Mouse (Mus musculus) hindbrain, embryonic 14.5 days (tissue): ENCODE data around the gene Slc4a2. TPM values are rescaled to one million over a fixed set of nuclear protein-coding genes. Genes with fewer than 3 reads are reported as not detected.

Experiments used
- ATAC-seq: fragments of 200-750 bp; cut with Nextera tagmentation; 2 replicates; pipeline ENCODE4 v1.8.0; 2017; ENCODE audit warnings: moderate number of reproducible peaks, mild to moderate bottlenecking, moderate TSS enrichment, moderate library complexity; ENCODE audit not compliant: low FRiP score
- DNase-seq: peaks from one replicate; pipeline ENCODE4 v3.0.0-alpha.2; 2015; ENCODE audit warnings: low spot score
- H3K27ac ChIP-seq: fragments of 300-500 bp; sonication (generic); 2 replicates; pipeline ENCODE4 v1.5.1; 2014; ENCODE audit warnings: mild to moderate bottlenecking, moderate library complexity
- H3K27me3 ChIP-seq: fragments of 300-500 bp; sonication (generic); 2 replicates; pipeline ENCODE4 v1.6.1; 2014; ENCODE audit warnings: mild to moderate bottlenecking, low read length, mixed read lengths; ENCODE audit not compliant: control insufficient read depth, insufficient read depth
- H3K36me3 ChIP-seq: fragments of 300-500 bp; sonication (generic); replicated peaks from 2 replicates; pipeline ENCODE4 v1.6.1; 2014; ENCODE audit not compliant: control insufficient read depth, insufficient read depth
- H3K4me1 ChIP-seq: fragments of 300-500 bp; sonication (generic); replicated peaks from 2 replicates; pipeline ENCODE4 v1.6.1; 2014; ENCODE audit warnings: antibody characterized with exemption, low read length, mixed read lengths; ENCODE audit not compliant: control insufficient read depth, insufficient read depth
- H3K4me2 ChIP-seq: fragments of 300-500 bp; sonication (generic); replicated peaks from 2 replicates; pipeline ENCODE4 v1.6.1; 2014; ENCODE audit warnings: mild to moderate bottlenecking, moderate library complexity
- H3K4me3 ChIP-seq: fragments of 300-500 bp; sonication (generic); replicated peaks from 2 replicates; pipeline ENCODE4 v1.5.1; 2014; ENCODE audit warnings: mild to moderate bottlenecking, low read length
- H3K9ac ChIP-seq: fragments of 300-500 bp; sonication (generic); 2 replicates; pipeline ENCODE4 v1.6.1; 2014
- H3K9me3 ChIP-seq: fragments of 300-500 bp; sonication (generic); 2 replicates; pipeline ENCODE4 v1.6.1; 2016; ENCODE audit warnings: low read length; ENCODE audit not compliant: control insufficient read depth
- WGBS: fragments of 180-500 bp; shearing (Covaris S2); extraction: QIAGEN DNeasy Blood & Tissue Kit; methylation state at CpG from one replicate; pipeline ENCODE4 v1.1.7; 2014; 5-methylcytosine and 5-hydroxymethylcytosine counted together
- polyA plus RNA-seq: library from polyadenylated mRNA; unstranded; fragments of >200 nt; fragmentation: Nextera tagmentation; extraction: Ambion mirVana; gene quantifications from 2 replicates; pipeline ENCODE4 v1.2.1, GENCODE M21; 2014

Slc4a2 gene
- polyA plus RNA-seq, 1 experiment from 2014 or later: 23.6 TPM

- ATAC-seq (peak; percentile 80), DNase-seq (peak; percentile 90)
- H3K4me3 ChIP-seq: peak overlapping the region; percentile 43
- H3K27ac ChIP-seq: peak overlapping the region; percentile 75
- H3K9me3 ChIP-seq: no peaks in the 10 kb centered on the region
- H3K36me3 ChIP-seq: no peaks in the 10 kb centered on the region
- peaks cover 14% of the 10 kb centered on the region for H3K4me1 ChIP-seq
- H3K9ac ChIP-seq: peak overlapping the region; percentile 63
- H3K4me2 ChIP-seq: peak overlapping the region; percentile 67
- 2% methylated on average over 34 of the region's 34 CpGs for WGBS
- peaks cover 16% of the 10 kb centered on the region; the same call in 1 of the 2 replicates for H3K27me3 ChIP-seq
These were observed 40.4 kb upstream of the Slc4a2 start for GRCm38 (mm10) chr5:24383026-24383859.

GRCm38 (mm10) chr5:24384407-24384806, 39.2 kb upstream of the Slc4a2 start:
- H3K4me2 ChIP-seq: peak overlapping the region; percentile 67
- no peaks in the 10 kb centered on the region for H3K36me3 ChIP-seq
- H3K4me3 ChIP-seq: no peak overlapping the region
- no peaks in the 10 kb centered on the region for H3K9me3 ChIP-seq
- WGBS: 69% methylated on average over 6 of the region's 6 CpGs
- no peak overlapping the region for H3K9ac ChIP-seq
- no peak for DNase-seq
- ATAC-seq: no peak
- H3K4me1 ChIP-seq: peaks cover 14% of the 10 kb centered on the region
- H3K27ac ChIP-seq: no peak overlapping the region
- H3K27me3 ChIP-seq: peaks cover 23% of the 10 kb centered on the region

- H3K27me3 ChIP-seq: peaks cover 27% of the 10 kb centered on the region
- 91% methylated on average over 5 of the region's 5 CpGs for WGBS
These were observed 38.3 kb upstream of the Slc4a2 start for GRCm38 (mm10) chr5:24385374-24385773.

GRCm38 (mm10) chr5:24385887-24386550, 37.6 kb upstream of the Slc4a2 start:
- Histone ChIP-seq H3K4me1 (peaks cover 14% of the 10 kb centered on the region), H3K9ac (no peak overlapping the region), H3K4me3 (no peak overlapping the region), H3K4me2 (no peak overlapping the region), H3K9me3 (no peaks in the 10 kb centered on the region), H3K36me3 (no peaks in the 10 kb centered on the region), H3K27me3 (peaks cover 27% of the 10 kb centered on the region), H3K27ac (no peak overlapping the region)
- WGBS: 83% methylated on average over 10 of the region's 10 CpGs
- DNase-seq (no peak), ATAC-seq (no peak)

More at GRCm38 (mm10) chr5:24385374-24385773, 38.3 kb upstream of the Slc4a2 start:
- DNase-seq: no peak
- no peak overlapping the region for H3K9ac ChIP-seq
- no peak for ATAC-seq
- H3K4me3 ChIP-seq: no peak overlapping the region
- no peaks in the 10 kb centered on the region for H3K9me3 ChIP-seq
- no peak overlapping the region for H3K4me2 ChIP-seq
- H3K27ac ChIP-seq: no peak overlapping the region
- H3K4me1 ChIP-seq: peaks cover 14% of the 10 kb centered on the region
- no peaks in the 10 kb centered on the region for H3K36me3 ChIP-seq

GRCm38 (mm10) chr5:24387264-24388241, 36.1 kb upstream of the Slc4a2 start:
- Histone ChIP-seq H3K27me3 (peaks cover 27% of the 10 kb centered on the region), H3K27ac (no peak overlapping the region), H3K4me3 (peak overlapping the region; percentile 41), H3K4me2 (peak overlapping the region; percentile 87), H3K9me3 (no peaks in the 10 kb centered on the region), H3K4me1 (peaks cover 14% of the 10 kb centered on the region), H3K9ac (peak overlapping the region; percentile 56), H3K36me3 (no peaks in the 10 kb centered on the region)
- ATAC-seq (peak; percentile 49), DNase-seq (peak; percentile 69)
- WGBS: under 1% methylated on average over 68 of the region's 73 CpGs

GRCm38 (mm10) chr5:24388246-24388915, 35.3 kb upstream of the Slc4a2 start:
- Histone ChIP-seq H3K9me3 (no peaks in the 10 kb centered on the region), H3K4me3 (peak overlapping the region; percentile 41), H3K4me2 (peak overlapping the region; percentile 87), H3K27ac (no peak overlapping the region), H3K9ac (peak overlapping the region; percentile 56), H3K36me3 (no peaks in the 10 kb centered on the region), H3K27me3 (peaks cover 27% of the 10 kb centered on the region), H3K4me1 (peaks cover 9% of the 10 kb centered on the region)
- WGBS: 22% methylated on average over 26 of the region's 26 CpGs
- no peak for DNase-seq
- no peak for ATAC-seq

- Histone ChIP-seq H3K9me3 (no peaks in the 10 kb centered on the region), H3K9ac (no peak overlapping the region), H3K4me1 (peaks cover 9% of the 10 kb centered on the region), H3K27ac (no peak overlapping the region), H3K27me3 (peaks cover 27% of the 10 kb centered on the region), H3K4me2 (no peak overlapping the region), H3K4me3 (no peak overlapping the region), H3K36me3 (no peaks in the 10 kb centered on the region)
- no peak for DNase-seq
- ATAC-seq: no peak
- 56% methylated on average over 6 of the region's 7 CpGs for WGBS
These were observed 34.5 kb upstream of the Slc4a2 start for GRCm38 (mm10) chr5:24389011-24389657.

GRCm38 (mm10) chr5:24389658-24390020, 34.0 kb upstream of the Slc4a2 start:
- ATAC-seq (no peak), DNase-seq (no peak)
- Histone ChIP-seq H3K4me1 (peaks cover 9% of the 10 kb centered on the region), H3K4me2 (no peak overlapping the region), H3K9ac (no peak overlapping the region), H3K4me3 (no peak overlapping the region), H3K36me3 (no peaks in the 10 kb centered on the region), H3K27ac (no peak overlapping the region), H3K9me3 (no peaks in the 10 kb centered on the region), H3K27me3 (peaks cover 27% of the 10 kb centered on the region)
- WGBS: 83% methylated on average over 4 of the region's 4 CpGs
